ENCODE assay signal across 16 mouse cellular contexts in genomic region chr9:118841247-118841646, GRCm38 (mm10).
DNase-seq lines count a peak whose midpoint lies in the region; ATAC-seq lines count a peak whose summit lies in the region.
"Had no signal": no experiment of that assay in that cellular context is flagged by ENCODE, and none has a peak within 500 bp of the region (broad histone marks: within the 10 kb centered on the region; RNA-seq: fewer than 3 reads in every experiment).

No protein-coding gene starts in this region.

- no peaks in the 10 kb centered on the region for H3K27me3 ChIP-seq in embryonic facial prominence, embryonic 13.5 days
- H3K27me3 ChIP-seq: Patski had no signal

- no peak overlapping the region for H3K9ac ChIP-seq in embryonic facial prominence, embryonic 13.5 days

- H3K4me2 ChIP-seq in embryonic facial prominence, embryonic 13.5 days, result no peak overlapping the region

- intact Hi-C loops in left cerebral cortex, postnatal 36 days (cut with DNase I), result no loop called here

- DNase-seq in adrenal gland, adult (ENCODE audit: inconsistent age in 2 of 2, low spot score in 1 of 2), result peak; percentile 25 to 66
- no peak for DNase-seq in adrenal gland, postnatal 4 days (ENCODE audit: low spot score in 2 of 2)
- DNase-seq in layer of hippocampus, adult 11-12 months (ENCODE audit: low spot score), result peak; percentile 21
- DNase-seq in layer of hippocampus, postnatal 10 days (ENCODE audit: low spot score in 2 of 2), result no peak
- peak; percentile 5 to 8 for DNase-seq in left cerebral cortex, postnatal 36 days (ENCODE audit: low spot score in 2 of 2)
- no peak for DNase-seq in thymus, postnatal 14 days
- DNase-seq in liver, result no peak
- DNase-seq: adrenal gland, adult 8-10 months; cerebellum, adult 11-12 months; heart, adult 2 months; heart, postnatal 36 days; kidney, adult 8-10 months had no signal

- 0 out of 2 replicates have a peak overlapping the region, but pooled peaks have one; percentile 8 for H3K27ac ChIP-seq in embryonic facial prominence, embryonic 13.5 days
- H3K27ac ChIP-seq: heart, adult 2 months; stomach, postnatal 0 days had no signal

- ATAC-seq in embryonic facial prominence, embryonic 13.5 days (ENCODE audit: insufficient number of reproducible peaks, insufficient read depth, low FRiP score, low TSS enrichment, low read depth), result 0 out of 2 replicates have a peak, but pooled peaks have one; percentile 37

- no peaks in the 10 kb centered on the region for H3K9me3 ChIP-seq in embryonic facial prominence, embryonic 13.5 days

- peaks cover 18% of the 10 kb centered on the region for H3K4me1 ChIP-seq in embryonic facial prominence, embryonic 13.5 days

- peaks cover 20% of the 10 kb centered on the region for H3K36me3 ChIP-seq in embryonic facial prominence, embryonic 13.5 days

- H3K4me3 ChIP-seq in embryonic facial prominence, embryonic 13.5 days, result no peak overlapping the region
- H3K4me3 ChIP-seq: erythroblast, embryonic 14.5 days; heart, adult 2 months had no signal

- WGBS in embryonic facial prominence, embryonic 13.5 days, result 75% methylated on average over 6 of the region's 6 CpGs

Comparison
In these comparisons a context has a peak if more than half of its experiments do, and no peak if none do; other contexts are left out.
1. DNase-seq: peak in adrenal gland, adult (2 of 2), layer of hippocampus, adult 11-12 months (single experiment) and left cerebral cortex, postnatal 36 days (2 of 2); none in adrenal gland, postnatal 4 days (0 of 2), layer of hippocampus, postnatal 10 days (0 of 2), thymus, postnatal 14 days (single experiment) and liver (single experiment).